Mouse (Mus musculus) small intestine, adult 2 months (tissue): ENCODE measurements around the gene Cse1l.

Source experiments
- CTCF ChIP-seq: fragments of 200-500 bp; IDR thresholded peaks from 2 replicates; pipeline ENCODE4 v1.5.1; 2012; ENCODE audit warnings: low read depth, mild to moderate bottlenecking, control low read depth, inconsistent platforms, low read length, moderate library complexity, mixed read lengths; ENCODE audit not compliant: insufficient replicate concordance, insufficient read length; ENCODE audit errors: extremely low read depth
- POLR2A ChIP-seq: fragments of 200-500 bp; IDR thresholded peaks from 2 replicates; pipeline ENCODE4 v1.6.1; 2012; ENCODE audit warnings: low read depth, mild to moderate bottlenecking, control low read depth, inconsistent platforms, low read length, moderate library complexity

DNA sequence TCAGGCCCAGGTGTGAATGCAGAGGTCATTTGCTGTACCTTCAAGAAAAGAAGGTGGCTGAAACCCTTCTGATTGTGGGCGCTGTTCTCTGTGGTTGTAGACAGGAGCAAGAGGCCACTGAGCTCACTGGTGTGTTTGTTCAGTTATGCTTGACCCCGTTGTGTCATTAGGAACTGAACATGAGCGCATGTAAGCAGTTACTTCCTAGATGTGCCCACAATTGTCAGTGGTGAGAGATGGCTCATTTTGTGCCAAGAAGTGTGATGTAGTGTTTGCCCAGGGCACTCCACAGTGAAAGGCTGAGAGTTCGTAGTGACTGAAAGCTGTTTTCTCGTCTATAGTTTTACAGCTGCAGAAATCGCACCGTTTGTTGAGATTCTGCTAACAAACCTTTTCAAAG is 29.7 kb downstream of the Cse1l start:
- no peak for TF ChIP-seq POLR2A
- TF ChIP-seq CTCF = no peak
